Mouse (Mus musculus) thymus, adult 2 months (tissue): ENCODE data around the gene Inpp5a. TPM values are rescaled to one million over a fixed set of nuclear protein-coding genes. Genes with fewer than 3 reads are reported as not detected.

Experiments
- DNase-seq: peaks from one replicate; pipeline ENCODE4 v3.0.0; 2021
- H3K27ac ChIP-seq: fragments of 200-500 bp; 2 replicates; pipeline ENCODE4 v1.5.1; 2012; ENCODE audit warnings: low read length, control low read depth; ENCODE audit not compliant: control insufficient read depth, insufficient read depth
- H3K27me3 ChIP-seq: fragments of 200-500 bp; 2 replicates; pipeline ENCODE4 v1.6.1; 2012; ENCODE audit warnings: mild to moderate bottlenecking, low read length, moderate library complexity, mixed read lengths; ENCODE audit not compliant: control insufficient read depth, insufficient read depth
- H3K36me3 ChIP-seq: fragments of 200-500 bp; 2 replicates; pipeline ENCODE4 v1.6.1; 2012; ENCODE audit warnings: mild to moderate bottlenecking, low read length, moderate library complexity; ENCODE audit not compliant: control insufficient read depth, insufficient read depth
- H3K4me1 ChIP-seq: fragments of 200-500 bp; replicated peaks from 2 replicates; pipeline ENCODE4 v1.6.1; 2012; ENCODE audit warnings: low read length; ENCODE audit not compliant: control insufficient read depth, insufficient read depth
- H3K4me3 ChIP-seq: fragments of 200-500 bp; 2 replicates; pipeline ENCODE4 v1.5.1; 2012; ENCODE audit warnings: mild to moderate bottlenecking, low read length, control low read depth, moderate library complexity; ENCODE audit not compliant: control insufficient read depth, insufficient read depth
- CTCF ChIP-seq: fragments of 200-500 bp; IDR thresholded peaks from 2 replicates; pipeline ENCODE4 v1.5.1; 2012; ENCODE audit warnings: mild to moderate bottlenecking, control low read depth, low read length, moderate library complexity, borderline replicate concordance; ENCODE audit not compliant: control insufficient read depth, poor library complexity, insufficient read depth; ENCODE audit errors: extremely low read depth
- POLR2A ChIP-seq: fragments of 200-500 bp; IDR thresholded peaks from 2 replicates; pipeline ENCODE4 v1.6.1; 2012; ENCODE audit warnings: mild to moderate bottlenecking, low read length, control low read depth, moderate library complexity; ENCODE audit not compliant: control insufficient read depth, poor library complexity, insufficient read depth; ENCODE audit errors: extremely low read depth
- WGBS: fragments of 180-500 bp; shearing (Covaris S2); methylation state at CpG from one replicate; pipeline ENCODE4 v1.1.7; 2018; 5-methylcytosine and 5-hydroxymethylcytosine counted together
- polyA plus RNA-seq: library from polyadenylated mRNA; depleted of rRNA; stranded (reverse); fragments of >200 nt; gene quantifications from 2 replicates; pipeline ENCODE4 v1.2.3, GENCODE M21; 2012

Inpp5a gene
- polyA plus RNA-seq, 1 experiment = 17.9 TPM

GRCm38 (mm10) chr7:139579261-139579905, 190.5 kb downstream of the Inpp5a start:
- Histone ChIP-seq H3K27ac (no peak overlapping the region), H3K4me3 (no peak overlapping the region), H3K36me3 (no peaks in the 10 kb centered on the region), H3K4me1 (no peaks in the 10 kb centered on the region), H3K27me3 (peaks cover 7% of the 10 kb centered on the region; the same call in 1 of the 2 replicates)
- WGBS = 93% methylated on average over 21 of the region's 21 CpGs
- DNase-seq = no peak
- TF ChIP-seq CTCF = no peak
- no peak for TF ChIP-seq POLR2A

- peaks cover 15% of the 10 kb centered on the region; the same call in 1 of the 2 replicates for H3K27me3 ChIP-seq
- H3K4me3 ChIP-seq = no peak overlapping the region
- no peaks in the 10 kb centered on the region for H3K4me1 ChIP-seq
- 10% methylated on average over 78 of the region's 78 CpGs for WGBS
- DNase-seq = no peak
- H3K27ac ChIP-seq = no peak overlapping the region
- no peaks in the 10 kb centered on the region for H3K36me3 ChIP-seq
- TF ChIP-seq CTCF (no peak), POLR2A (no peak)
Observed at GRCm38 (mm10) chr7:139580851-139581775, 192.2 kb downstream of the Inpp5a start.

- WGBS = 3% methylated on average over 82 of the region's 82 CpGs
- Histone ChIP-seq H3K36me3 (no peaks in the 10 kb centered on the region), H3K4me1 (no peaks in the 10 kb centered on the region), H3K27ac (no peak overlapping the region), H3K27me3 (peaks cover 17% of the 10 kb centered on the region; the same call in 1 of the 2 replicates), H3K4me3 (no peak overlapping the region)
- no peak for TF ChIP-seq CTCF
- no peak for TF ChIP-seq POLR2A
- DNase-seq = no peak
Observed at GRCm38 (mm10) chr7:139581801-139582571, 193.1 kb downstream of the Inpp5a start.

GRCm38 (mm10) chr7:139582595-139582994, 193.7 kb downstream of the Inpp5a start, which contains the start of gene Nkx6-2:
Gene Nkx6-2, minus strand, starts transcription at chr7:139582797.
- Histone ChIP-seq H3K36me3 (no peaks in the 10 kb centered on the region), H3K27me3 (peaks cover 19% of the 10 kb centered on the region; the same call in 1 of the 2 replicates), H3K27ac (no peak within 1 kb of the TSS), H3K4me3 (no peak within 1 kb of the TSS), H3K4me1 (no peaks in the 10 kb centered on the region)
- WGBS = 3% methylated on average over 55 of the region's 56 CpGs
- DNase-seq = no peak
- TF ChIP-seq POLR2A = no peak
- TF ChIP-seq CTCF = no peak

- Histone ChIP-seq H3K36me3 (no peaks in the 10 kb centered on the region), H3K4me3 (no peak overlapping the region), H3K27ac (no peak overlapping the region), H3K27me3 (peaks cover 19% of the 10 kb centered on the region; the same call in 1 of the 2 replicates), H3K4me1 (no peaks in the 10 kb centered on the region)
- DNase-seq = no peak
- no peak for TF ChIP-seq POLR2A
- WGBS = 32% methylated on average over 17 of the region's 17 CpGs
Observed at GRCm38 (mm10) chr7:139583094-139583737, 194.3 kb downstream of the Inpp5a start.
